Mouse (Mus musculus): Measurements from ENCODE around the gene Wdr62.

DNA sequence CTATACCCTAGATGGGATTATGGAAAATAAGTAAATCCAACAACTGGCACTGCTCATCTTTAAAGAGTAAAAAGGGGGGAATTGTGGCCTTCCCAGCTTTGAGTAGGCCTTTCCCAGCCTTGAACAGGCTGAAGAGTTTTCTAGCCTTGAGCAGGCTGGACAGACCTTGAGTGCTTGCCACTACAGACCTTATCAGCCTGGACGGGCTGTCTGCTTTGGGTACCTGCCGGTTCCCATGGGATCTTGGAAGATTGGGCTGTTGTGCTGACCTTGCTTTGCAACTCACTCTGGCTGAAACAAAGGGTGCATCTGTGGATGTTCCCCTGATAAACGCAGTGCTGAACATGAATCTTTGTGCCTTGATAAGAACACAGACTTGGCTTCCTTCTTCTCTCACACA lies 66.3 kb downstream of the Wdr62 start:
- TF ChIP-seq CTCF (IDR thresholded peaks at IDR 0.05; ENCODE audit: borderline replicate concordance, insufficient read depth, low read length) (no peak), POLR2A (IDR thresholded peaks at IDR 0.05; ENCODE audit: low read depth, low read length) (no peak)

Data from embryonic fibroblast, embryonic 13.5 days (primary cell).